Mouse (Mus musculus) neural tube, embryonic 12.5 days (tissue): ENCODE results near the gene Eml2. TPM values are rescaled to one million over a fixed set of nuclear protein-coding genes. Genes with fewer than 3 reads are reported as not detected.
A peak's percentile ranks its signal among the peaks of the same experiment; 100 is the strongest.

Experiments
- microRNA counts: library from miRNA; unstranded; fragments of <30 nt; microRNA quantifications from one replicate; lab custom pipeline; 2017
- microRNA-seq: library from miRNA; unstranded; fragments of <30 nt; microRNA quantifications from one replicate; pipeline ENCODE4, GENCODE M21; 2017
- polyA plus RNA-seq: library from polyadenylated mRNA; unstranded; fragments of >200 nt; fragmentation: Nextera tagmentation; extraction: Ambion mirVana; gene quantifications from 2 replicates; pipeline ENCODE4 v1.2.1, GENCODE M21; 2016

Gene Eml2
- polyA plus RNA-seq, 1 experiment from 2014 or later, result 6.6 TPM

MicroRNA genes within 50 kb of the gene (microRNA counts, 519-probe panel; counts per million panel counts)
- microRNA mmu-miR-330 (lab: Ali Mortazavi, UCI), result 342 counts per million, percentile 67 among the panel's probes with 10 or more counts

Small RNA genes within 50 kb of the gene (microRNA-seq; reads per million reads assigned to microRNA genes)
- 278 reads per million, percentile 65 among the genes with 10 or more reads in this experiment for gene Mir330

Other genes starting within 250 kb of the Eml2 start
- 0.24 and 0.72 TPM in 2 replicates for gene Nanos2, start 189.0 kb upstream of the Eml2 start, polyA plus RNA-seq
- 6.1 and 7.0 TPM in 2 replicates for gene Mypop, start 185.2 kb upstream of the Eml2 start, polyA plus RNA-seq
- gene Irf2bp1, start 172.4 kb upstream of the Eml2 start, polyA plus RNA-seq, result 41.6 and 45.2 TPM in 2 replicates
- 0.09 and 0.19 TPM in 2 replicates for gene Foxa3, start 152.9 kb upstream of the Eml2 start, polyA plus RNA-seq
- gene Sympk, start 152.0 kb upstream of the Eml2 start, polyA plus RNA-seq, result 46.9 and 47.3 TPM in 2 replicates
- gene Rsph6a, start 121.7 kb upstream of the Eml2 start, polyA plus RNA-seq, result not detected in 2 replicates
- 29.6 and 30.7 TPM in 2 replicates for gene Dmwd, start 100.2 kb upstream of the Eml2 start, polyA plus RNA-seq
- 13.7 and 18.2 TPM in 2 replicates for gene Dmpk, start 92.6 kb upstream of the Eml2 start, polyA plus RNA-seq
- gene Six5, start 81.8 kb upstream of the Eml2 start, polyA plus RNA-seq, result 4.5 and 5.2 TPM in 2 replicates
- 1.0 and 1.1 TPM in 2 replicates for gene Gm4969, start 58.1 kb upstream of the Eml2 start, polyA plus RNA-seq
- gene Fbxo46, start 56.6 kb upstream of the Eml2 start, polyA plus RNA-seq, result 18.3 and 19.9 TPM in 2 replicates
- gene Qpctl, start 27.1 kb upstream of the Eml2 start, polyA plus RNA-seq, result 19.5 and 20.9 TPM in 2 replicates
- gene Snrpd2, start 26.7 kb upstream of the Eml2 start, polyA plus RNA-seq, result 124 and 133 TPM in 2 replicates
- gene Gipr, start 10.3 kb upstream of the Eml2 start, polyA plus RNA-seq, result 1.1 and 1.8 TPM in 2 replicates
- gene Gpr4, start 36.1 kb downstream of the Eml2 start, polyA plus RNA-seq, result 1.9 and 2.3 TPM in 2 replicates
- gene Opa3, start 51.9 kb downstream of the Eml2 start, polyA plus RNA-seq, result 42.1 and 43.9 TPM in 2 replicates
- 53.4 and 56.3 TPM in 2 replicates for gene Vasp, start 95.4 kb downstream of the Eml2 start, polyA plus RNA-seq
- gene Ppm1n, start 103.6 kb downstream of the Eml2 start, polyA plus RNA-seq, result 0.20 TPM in 1 of 2 replicates, not detected in the other
- 91.1 and 99.1 TPM in 2 replicates for gene Rtn2, start 106.2 kb downstream of the Eml2 start, polyA plus RNA-seq
- 0.08 TPM in 1 of 2 replicates, not detected in the other for gene Fosb, start 133.6 kb downstream of the Eml2 start, polyA plus RNA-seq
- 103 and 104 TPM in 2 replicates for gene Ercc1, start 168.4 kb downstream of the Eml2 start, polyA plus RNA-seq
- 18.2 and 19.8 TPM in 2 replicates for gene Cd3eap, start 183.1 kb downstream of the Eml2 start, polyA plus RNA-seq
- gene Ppp1r13l, start 183.3 kb downstream of the Eml2 start, polyA plus RNA-seq, result 3.1 and 3.2 TPM in 2 replicates
- 24.0 and 27.5 TPM in 2 replicates for gene Ercc2, start 205.6 kb downstream of the Eml2 start, polyA plus RNA-seq
- gene Klc3, start 227.7 kb downstream of the Eml2 start, polyA plus RNA-seq, result 3.9 and 6.4 TPM in 2 replicates
- 0.20 and 0.35 TPM in 2 replicates for gene Ckm, start 228.4 kb downstream of the Eml2 start, polyA plus RNA-seq